8 mouse cellular contexts compared by ENCODE assay signal in the genomic region with DNA sequence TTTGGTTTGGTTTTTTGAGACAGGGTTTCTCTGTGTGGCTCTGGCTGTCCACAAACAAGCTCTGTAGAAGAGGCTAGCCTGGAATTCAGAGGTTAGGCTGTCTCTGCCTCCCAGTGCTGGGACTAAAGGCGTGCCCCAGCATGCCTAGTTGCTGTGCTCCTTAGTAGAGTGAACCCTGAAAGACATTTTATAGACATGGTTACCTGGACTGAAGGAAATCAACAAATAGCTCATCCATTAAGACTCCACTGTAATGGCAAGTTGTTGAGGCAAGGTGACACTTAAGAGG. TPM values are rescaled to one million over a fixed set of nuclear protein-coding genes. Genes with fewer than 3 reads are reported as not detected.
DNase-seq lines count a peak whose midpoint lies in the region; ATAC-seq lines count a peak whose summit lies in the region.

No protein-coding gene starts in this region.

- no peaks in the 10 kb centered on the region for H3K9me3 ChIP-seq in embryonic facial prominence, embryonic 12.5 days
- no peaks in the 10 kb centered on the region for H3K9me3 ChIP-seq in hindbrain, embryonic 15.5 days
- no peaks in the 10 kb centered on the region for H3K9me3 ChIP-seq in midbrain, embryonic 11.5 days (ENCODE audit: control insufficient read depth, low read length)

- H3K4me2 ChIP-seq in embryonic facial prominence, embryonic 12.5 days (replicated peaks): peak overlapping the region; percentile 61
- peak overlapping the region; percentile 68 for H3K4me2 ChIP-seq in hindbrain, embryonic 15.5 days
- H3K4me2 ChIP-seq in midbrain, embryonic 11.5 days: peak overlapping the region; percentile 60

- 54% methylated on average over 1 of the region's 1 CpGs for WGBS in embryonic facial prominence, embryonic 12.5 days
- 45% methylated on average over 1 of the region's 1 CpGs for WGBS in hindbrain, embryonic 15.5 days
- 31% methylated on average over 1 of the region's 1 CpGs for WGBS in midbrain, embryonic 11.5 days

- no peaks in the 10 kb centered on the region for H3K27me3 ChIP-seq in embryonic facial prominence, embryonic 12.5 days
- H3K27me3 ChIP-seq in hindbrain, embryonic 15.5 days: no peaks in the 10 kb centered on the region
- H3K27me3 ChIP-seq in midbrain, embryonic 11.5 days (ENCODE audit: control insufficient read depth, insufficient read depth, low read length): no peaks in the 10 kb centered on the region

- peaks cover 13% of the 10 kb centered on the region for H3K4me1 ChIP-seq in embryonic facial prominence, embryonic 12.5 days
- peaks cover 37% of the 10 kb centered on the region for H3K4me1 ChIP-seq in hindbrain, embryonic 15.5 days (replicated peaks)
- peaks cover 4% of the 10 kb centered on the region; the same call in 1 of the 2 replicates for H3K4me1 ChIP-seq in midbrain, embryonic 11.5 days (ENCODE audit: control insufficient read depth, insufficient read depth, low read length)

- no peak for ATAC-seq in embryonic facial prominence, embryonic 12.5 days (ENCODE audit: insufficient number of reproducible peaks, insufficient read depth, low FRiP score, low TSS enrichment)
- no peak for ATAC-seq in hindbrain, embryonic 15.5 days (ENCODE audit: low FRiP score, low read depth)
- ATAC-seq in midbrain, embryonic 11.5 days (ENCODE audit: low FRiP score): no peak

- no peak overlapping the region for H3K27ac ChIP-seq in embryonic facial prominence, embryonic 12.5 days
- H3K27ac ChIP-seq in hindbrain, embryonic 15.5 days (replicated peaks): no peak overlapping the region; the same call in 1 of the 2 replicates
- no peak overlapping the region for H3K27ac ChIP-seq in midbrain, embryonic 11.5 days (ENCODE audit: low read depth, low read length)

- peak overlapping the region; percentile 97 for H3K4me3 ChIP-seq in embryonic facial prominence, embryonic 12.5 days
- H3K4me3 ChIP-seq in hindbrain, embryonic 15.5 days: peak overlapping the region; percentile 69
- peak overlapping the region; percentile 96; the same call in 1 of the 2 replicates for H3K4me3 ChIP-seq in midbrain, embryonic 11.5 days (ENCODE audit: low read depth, low read length)

- no peaks in the 10 kb centered on the region for H3K36me3 ChIP-seq in embryonic facial prominence, embryonic 12.5 days
- no peaks in the 10 kb centered on the region for H3K36me3 ChIP-seq in hindbrain, embryonic 15.5 days
- H3K36me3 ChIP-seq in midbrain, embryonic 11.5 days (ENCODE audit: control insufficient read depth, insufficient read depth, low read length): no peaks in the 10 kb centered on the region

- DNase-seq in spleen, adult 12 weeks (ENCODE audit: low spot score): peak; percentile 2
- no peak for DNase-seq in spleen, adult 18-20 months
- DNase-seq in midbrain, embryonic 11.5 days (ENCODE audit: low spot score, missing footprints): no peak
- DNase-seq in ovary, postnatal 14 days (ENCODE audit: low spot score): no peak
- no peak for DNase-seq in frontal cortex, adult 2 months (ENCODE audit: extremely low spot score in 1 of 2, low spot score in 1 of 2)
- DNase-seq in right cerebral cortex, postnatal 36 days (ENCODE audit: low spot score in 2 of 2): no peak

- peak overlapping the region; percentile 41 for H3K9ac ChIP-seq in embryonic facial prominence, embryonic 12.5 days
- peak overlapping the region; percentile 32 for H3K9ac ChIP-seq in hindbrain, embryonic 15.5 days
- peak overlapping the region; percentile 37; the same call in 1 of the 2 replicates for H3K9ac ChIP-seq in midbrain, embryonic 11.5 days (ENCODE audit: low read length)

RNA-seq across cellular contexts. Expression of gene Dhx15, which starts 0.8 kb away (rescaled TPM):
- polyA plus RNA-seq in embryonic facial prominence, embryonic 12.5 days (2016; fragmentation: Nextera tagmentation; extraction: Ambion mirVana): 185 and 191 TPM in 2 replicates
- 115 and 118 TPM in 2 replicates for polyA plus RNA-seq in hindbrain, embryonic 15.5 days (2015; fragmentation: Nextera tagmentation; extraction: Ambion mirVana)
- 105 and 112 TPM in 2 replicates for polyA plus RNA-seq in midbrain, embryonic 11.5 days (2014; fragmentation: Nextera tagmentation; extraction: Ambion mirVana)
- polyA plus RNA-seq in frontal cortex, adult 2 months (2012; rRNA removed): 92.1 and 98.2 TPM in 2 replicates
